Mouse (Mus musculus): ENCODE data around the gene Slc38a8.

DNA sequence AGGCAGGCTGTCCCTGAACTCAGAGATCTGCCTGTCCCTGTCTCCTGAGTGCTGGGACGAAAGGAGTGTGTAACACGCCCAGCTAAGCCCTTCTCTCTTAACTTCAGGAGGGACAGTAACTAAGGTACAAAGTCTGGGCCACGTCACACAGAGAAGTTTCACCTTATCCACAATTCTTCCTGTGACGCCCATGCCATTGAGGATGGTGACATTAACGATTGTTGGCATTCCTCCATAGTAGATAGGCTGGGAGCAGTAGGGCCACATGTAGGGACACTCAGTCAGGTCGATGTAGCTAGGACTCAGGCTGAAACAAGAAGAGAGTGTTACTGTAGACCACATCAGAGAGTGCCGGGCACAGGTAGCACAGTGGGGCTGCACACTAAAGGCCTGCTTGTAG lies 27.3 kb upstream of the Slc38a8 start:
- TF ChIP-seq POLR2A (IDR thresholded peaks at IDR 0.05; ENCODE audit: insufficient read length, low read depth) (no peak), USF1 (IDR thresholded peaks at IDR 0.05; ENCODE audit: low read depth) (no peak), CEBPB (IDR thresholded peaks at IDR 0.05; ENCODE audit: insufficient read depth, poor library complexity, severe bottlenecking) (no peak), MAX (IDR thresholded peaks at IDR 0.05; ENCODE audit: low read depth) (no peak), TCF12 (IDR thresholded peaks at IDR 0.05; ENCODE audit: insufficient read depth, poor library complexity, severe bottlenecking) (no peak), E2F4 (IDR thresholded peaks at IDR 0.05; ENCODE audit: insufficient read depth) (no peak), MYOD1 (IDR thresholded peaks at IDR 0.05; ENCODE audit: control insufficient read depth in 1 of 3, insufficient read length in 2 of 3, low read depth in 2 of 3) (no peak), POLR2AphosphoS2 (IDR thresholded peaks at IDR 0.05; ENCODE audit: insufficient read length, low read depth) (no peak), SRF (IDR thresholded peaks at IDR 0.05; ENCODE audit: control insufficient read depth, insufficient read length, low read depth) (no peak), MYOG (IDR thresholded peaks at IDR 0.05; ENCODE audit: control insufficient read depth in 1 of 3, insufficient read depth in 1 of 3, insufficient read length in 2 of 3, low read depth in 2 of 3) (no peak)

All from myocyte (in vitro differentiated cells).